Mouse (Mus musculus): ENCODE data around the gene Rasgrp1. TPM values are rescaled to one million over a fixed set of nuclear protein-coding genes. Genes with fewer than 3 reads are reported as not detected.

Rasgrp1 gene
- total and polyA plus RNA-seq, 3 experiments = 0.38 to 0.83 (median 0.42) TPM

DNA sequence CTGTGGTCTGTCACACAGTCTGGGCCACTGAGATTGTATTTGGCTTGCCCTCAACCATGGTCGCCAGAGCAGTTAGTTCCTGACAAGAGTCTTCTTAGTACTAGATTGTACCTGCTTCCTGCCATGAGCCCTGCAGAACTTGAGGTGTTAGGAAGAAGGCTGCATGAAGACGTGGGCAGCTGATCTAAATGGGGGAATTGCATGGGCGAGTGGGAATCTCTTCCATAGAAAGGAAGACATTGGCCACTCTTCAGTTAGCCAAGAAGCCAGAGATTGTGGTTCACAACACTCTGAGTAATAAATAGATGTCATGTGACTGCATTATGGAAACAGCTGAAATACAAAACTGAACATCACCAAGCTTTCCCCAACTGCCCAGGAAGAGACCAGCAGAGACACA is 23.8 kb downstream of the Rasgrp1 start:
- Histone ChIP-seq H3K27me3 (replicated peaks) (no peaks in the 10 kb centered on the region), H3K27ac (ENCODE audit: insufficient read depth, low read depth) (no peak overlapping the region), H3K9ac (ENCODE audit: insufficient read depth, low read depth) (no peak overlapping the region), H3K9me3 (replicated peaks; ENCODE audit: low read length) (no peaks in the 10 kb centered on the region), H3K79me2 (replicated peaks; ENCODE audit: control insufficient read depth, extremely low read depth, insufficient read depth, poor library complexity, severe bottlenecking) (no peaks in the 10 kb centered on the region), H3K4me1 (ENCODE audit: control insufficient read depth in 1 of 2, insufficient read depth in 2 of 2) (no peaks in the 10 kb centered on the region), H3K4me2 (ENCODE audit: insufficient read depth, low read depth, poor library complexity, severe bottlenecking) (no peak overlapping the region), H3K4me3 (replicated peaks in 1 of 3; ENCODE audit: low read depth in 2 of 3, low read length in 2 of 3, poor library complexity in 1 of 3) (no peak overlapping the region), H3K36me3 (replicated peaks in 1 of 2; ENCODE audit: control insufficient read depth in 1 of 2, insufficient read depth in 1 of 2, low read length in 1 of 2) (no peaks in the 10 kb centered on the region)
- TF ChIP-seq JUN (IDR thresholded peaks at IDR 0.05; ENCODE audit: insufficient read depth, low read depth, low read length) = no peak
- in situ Hi-C loops (cut with MboI; ENCODE audit: low pct_ligation_motif_present, low pct_unique_long_range_greater_than_20kb, low sequenced_read_pairs) = no loop called here
- DNase-seq (ENCODE audit: extremely low read depth) = no peak
- dilution Hi-C loops (cut with MboI; ENCODE audit: extremely low pct_ligation_motif_present, extremely low pct_unique_long_range_greater_than_20kb, low sequenced_read_pairs) = no loop called here

DNA sequence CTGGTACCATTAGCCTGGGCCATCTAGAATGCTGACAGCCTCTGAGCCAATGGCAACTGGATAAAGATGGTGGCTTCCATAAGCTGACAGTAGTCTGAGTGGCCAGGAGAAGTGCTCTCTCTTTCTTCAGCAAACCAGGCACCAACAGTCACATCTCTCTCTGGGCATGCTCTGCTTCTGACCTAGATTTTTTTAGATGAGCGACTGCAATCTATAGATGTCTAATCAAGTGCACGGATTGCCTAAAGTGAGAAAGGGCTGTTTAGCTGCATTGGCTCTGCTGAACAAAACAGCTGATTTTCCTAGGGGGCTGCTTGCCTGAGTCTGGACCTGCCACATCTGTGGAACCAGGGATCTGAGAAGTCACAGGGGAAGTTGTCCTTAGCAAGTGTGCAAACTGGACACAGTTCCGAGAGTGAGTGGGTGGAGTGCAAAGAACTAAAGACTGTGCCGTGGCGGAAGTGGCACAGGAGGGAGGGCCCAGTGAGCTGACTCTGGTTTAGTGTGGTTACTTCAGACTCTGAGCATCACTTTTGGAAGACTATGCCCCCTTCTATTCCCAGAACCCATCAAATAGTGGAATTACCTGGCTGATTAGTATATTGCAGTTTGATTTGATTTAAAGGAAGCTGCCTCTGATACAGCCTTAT is 29.1 kb downstream of the Rasgrp1 start:
- in situ Hi-C loops (cut with MboI; ENCODE audit: low pct_ligation_motif_present, low pct_unique_long_range_greater_than_20kb, low sequenced_read_pairs) = no loop called here

DNA sequence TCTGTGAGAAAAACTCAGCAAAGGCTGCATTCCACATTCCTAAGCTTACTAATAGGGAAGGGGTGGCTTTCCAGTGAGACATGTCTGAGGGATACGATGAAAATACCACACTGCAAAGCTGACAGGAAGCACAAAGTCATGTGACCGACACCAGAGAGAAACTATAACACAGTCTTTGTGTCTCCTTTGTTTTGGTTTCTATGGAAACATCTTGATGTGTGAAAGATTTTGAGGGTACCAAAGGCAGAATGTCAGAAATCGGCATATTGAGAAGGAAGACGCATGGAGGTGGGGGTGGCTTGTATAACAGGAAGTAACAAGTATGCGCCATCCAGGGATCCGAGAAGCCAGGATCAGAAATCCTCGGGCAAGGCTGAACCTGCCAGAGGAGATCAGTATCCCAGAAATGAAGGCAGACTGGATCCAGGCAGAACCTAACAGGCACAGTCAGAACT is 30.3 kb downstream of the Rasgrp1 start:
- Histone ChIP-seq H3K4me1 (ENCODE audit: control insufficient read depth in 1 of 2, insufficient read depth in 2 of 2) (peaks cover 0 to 5% of the 10 kb centered on the region in 2 experiments; a peak in 1 of 4 replicates), H3K27ac (ENCODE audit: insufficient read depth, low read depth) (no peak overlapping the region), H3K36me3 (replicated peaks in 1 of 2; ENCODE audit: control insufficient read depth in 1 of 2, insufficient read depth in 1 of 2, low read length in 1 of 2) (no peaks in the 10 kb centered on the region), H3K79me2 (replicated peaks; ENCODE audit: control insufficient read depth, extremely low read depth, insufficient read depth, poor library complexity, severe bottlenecking) (no peaks in the 10 kb centered on the region), H3K27me3 (replicated peaks) (no peaks in the 10 kb centered on the region), H3K9ac (ENCODE audit: insufficient read depth, low read depth) (no peak overlapping the region), H3K4me2 (ENCODE audit: insufficient read depth, low read depth, poor library complexity, severe bottlenecking) (no peak overlapping the region), H3K9me3 (replicated peaks; ENCODE audit: low read length) (no peaks in the 10 kb centered on the region), H3K4me3 (replicated peaks in 1 of 3; ENCODE audit: low read depth in 2 of 3, low read length in 2 of 3, poor library complexity in 1 of 3) (no peak overlapping the region)
- TF ChIP-seq NELFE (IDR thresholded peaks at IDR 0.05; ENCODE audit: low read depth, low read length) (no peak), BHLHE40 (IDR thresholded peaks at IDR 0.05; ENCODE audit: low read depth, low read length) (0 out of 2 replicates have a peak, but pooled peaks have one; percentile 10), GABPA (IDR thresholded peaks at IDR 0.05; ENCODE audit: insufficient replicate concordance, low read depth, low read length) (no peak), USF1 (IDR thresholded peaks at IDR 0.05; ENCODE audit: low read depth, low read length) (0 out of 2 replicates have a peak, but pooled peaks have one; percentile 12), CHD1 (IDR thresholded peaks at IDR 0.05; ENCODE audit: low read depth, low read length) (no peak), USF2 (conservative IDR thresholded peaks at IDR 0.05; ENCODE audit: low read depth, low read length) (0 out of 2 replicates have a peak, but pooled peaks have one; percentile 13)
- dilution Hi-C loops (cut with MboI; ENCODE audit: extremely low pct_ligation_motif_present, extremely low pct_unique_long_range_greater_than_20kb, low sequenced_read_pairs) = no loop called here
- in situ Hi-C loops (cut with MboI; ENCODE audit: low pct_ligation_motif_present, low pct_unique_long_range_greater_than_20kb, low sequenced_read_pairs) = no loop called here
- no peak for DNase-seq (ENCODE audit: extremely low read depth)

More for the DNA sequence above, 29.1 kb downstream of the Rasgrp1 start:
- DNase-seq (ENCODE audit: extremely low read depth) = no peak
- H3K4me3 ChIP-seq (replicated peaks in 1 of 3; ENCODE audit: low read depth in 2 of 3, low read length in 2 of 3, poor library complexity in 1 of 3) = no peak overlapping the region
- no peak for TF ChIP-seq JUND (conservative IDR thresholded peaks at IDR 0.05; ENCODE audit: low read depth, low read length)
- no peak for TF ChIP-seq ELF1 (IDR thresholded peaks at IDR 0.05; ENCODE audit: low read depth, low read length)
- no peak for TF ChIP-seq CTCF (conservative IDR thresholded peaks at IDR 0.05 in 1 of 2, IDR thresholded peaks at IDR 0.05 in 1 of 2; ENCODE audit: low read depth in 2 of 2, low read length in 2 of 2)
- no peak for TF ChIP-seq MAX (IDR thresholded peaks at IDR 0.05; ENCODE audit: low read length)
- H3K9ac ChIP-seq (ENCODE audit: insufficient read depth, low read depth) = no peak overlapping the region
- H3K27me3 ChIP-seq (replicated peaks) = no peaks in the 10 kb centered on the region
- H3K36me3 ChIP-seq (replicated peaks in 1 of 2; ENCODE audit: control insufficient read depth in 1 of 2, insufficient read depth in 1 of 2, low read length in 1 of 2) = no peaks in the 10 kb centered on the region
- peaks cover 0 to 5% of the 10 kb centered on the region in 2 experiments; a peak in 1 of 4 replicates for H3K4me1 ChIP-seq (ENCODE audit: control insufficient read depth in 1 of 2, insufficient read depth in 2 of 2)
- no peak overlapping the region for H3K4me2 ChIP-seq (ENCODE audit: insufficient read depth, low read depth, poor library complexity, severe bottlenecking)
- no peaks in the 10 kb centered on the region for H3K79me2 ChIP-seq (replicated peaks; ENCODE audit: control insufficient read depth, extremely low read depth, insufficient read depth, poor library complexity, severe bottlenecking)
- dilution Hi-C loops (cut with MboI; ENCODE audit: extremely low pct_ligation_motif_present, extremely low pct_unique_long_range_greater_than_20kb, low sequenced_read_pairs) = no loop called here
- no peak overlapping the region for H3K27ac ChIP-seq (ENCODE audit: insufficient read depth, low read depth)
- no peaks in the 10 kb centered on the region for H3K9me3 ChIP-seq (replicated peaks; ENCODE audit: low read length)
